Mouse (Mus musculus) limb, embryonic 14.5 days (tissue): ENCODE data around the gene Camta1. TPM values are rescaled to one million over a fixed set of nuclear protein-coding genes. Genes with fewer than 3 reads are reported as not detected.

Experiments used
- ATAC-seq: fragments of 200-750 bp; cut with Nextera tagmentation; 2 replicates; pipeline ENCODE4 v1.8.0; 2017; ENCODE audit warnings: low read depth, moderate number of reproducible peaks, moderate TSS enrichment; ENCODE audit not compliant: low FRiP score
- DNase-seq: peaks from one replicate; pipeline ENCODE4 v3.0.0-alpha.2; 2015; ENCODE audit warnings: low spot score
- H3K27ac ChIP-seq: fragments of 300-500 bp; sonication (generic); replicated peaks from 2 replicates; pipeline ENCODE4 v1.5.1; 2014; ENCODE audit warnings: low read depth, mild to moderate bottlenecking, low read length, moderate library complexity, mixed read lengths
- H3K27me3 ChIP-seq: fragments of 300-500 bp; sonication (generic); 2 replicates; pipeline ENCODE4 v1.6.1; 2014; ENCODE audit warnings: low read length, mixed read lengths; ENCODE audit not compliant: control insufficient read depth, insufficient read depth
- H3K36me3 ChIP-seq: fragments of 300-500 bp; sonication (generic); 2 replicates; pipeline ENCODE4 v1.6.1; 2014; ENCODE audit warnings: mild to moderate bottlenecking, low read length, moderate library complexity, mixed read lengths; ENCODE audit not compliant: control insufficient read depth, insufficient read depth
- H3K4me1 ChIP-seq: fragments of 300-500 bp; sonication (generic); 2 replicates; pipeline ENCODE4 v1.6.1; 2014; ENCODE audit warnings: antibody characterized with exemption, low read length, mixed read lengths; ENCODE audit not compliant: control insufficient read depth, insufficient read depth
- H3K4me2 ChIP-seq: fragments of 300-500 bp; sonication (generic); replicated peaks from 2 replicates; pipeline ENCODE4 v1.6.1; 2014; ENCODE audit warnings: low read depth, mild to moderate bottlenecking, low read length, moderate library complexity; ENCODE audit not compliant: severe bottlenecking
- H3K4me3 ChIP-seq: fragments of 300-500 bp; sonication (generic); replicated peaks from 2 replicates; pipeline ENCODE4 v1.5.1; 2014; ENCODE audit warnings: low read length
- H3K9ac ChIP-seq: fragments of 300-500 bp; sonication (generic); 2 replicates; pipeline ENCODE4 v1.6.1; 2014; ENCODE audit warnings: mild to moderate bottlenecking, low read depth, low read length, moderate library complexity; ENCODE audit not compliant: severe bottlenecking
- H3K9me3 ChIP-seq: fragments of 300-500 bp; sonication (generic); 2 replicates; pipeline ENCODE4 v1.6.1; 2016; ENCODE audit warnings: low read length; ENCODE audit not compliant: control insufficient read depth
- POLR2A ChIP-seq: fragments of 200-500 bp; IDR thresholded peaks from 2 replicates; pipeline ENCODE4 v1.8.0; 2012; ENCODE audit warnings: inconsistent platforms, mild to moderate bottlenecking, moderate library complexity, borderline replicate concordance; ENCODE audit not compliant: insufficient read depth, insufficient read length; ENCODE audit errors: extremely low read depth
- WGBS: fragments of 180-500 bp; shearing (Covaris S2); extraction: QIAGEN DNeasy Blood & Tissue Kit; methylation state at CpG from one replicate; pipeline ENCODE4 v1.1.7; 2014; 5-methylcytosine and 5-hydroxymethylcytosine counted together
- polyA plus RNA-seq, 2 experiments: library from polyadenylated mRNA; depleted of rRNA in 1 of 2; stranded (reverse) in 1 of 2; unstranded in 1 of 2; fragments of >200 nt; fragmentation: Nextera tagmentation in 1 of 2; extraction: Ambion mirVana in 1 of 2; gene quantifications; 2 replicates each; pipeline versions ENCODE4 v1.2.1 to v1.2.3; 2012 to 2014

Camta1 gene
- polyA plus RNA-seq, 2 experiments: 28.6 to 78.8 TPM

DNA sequence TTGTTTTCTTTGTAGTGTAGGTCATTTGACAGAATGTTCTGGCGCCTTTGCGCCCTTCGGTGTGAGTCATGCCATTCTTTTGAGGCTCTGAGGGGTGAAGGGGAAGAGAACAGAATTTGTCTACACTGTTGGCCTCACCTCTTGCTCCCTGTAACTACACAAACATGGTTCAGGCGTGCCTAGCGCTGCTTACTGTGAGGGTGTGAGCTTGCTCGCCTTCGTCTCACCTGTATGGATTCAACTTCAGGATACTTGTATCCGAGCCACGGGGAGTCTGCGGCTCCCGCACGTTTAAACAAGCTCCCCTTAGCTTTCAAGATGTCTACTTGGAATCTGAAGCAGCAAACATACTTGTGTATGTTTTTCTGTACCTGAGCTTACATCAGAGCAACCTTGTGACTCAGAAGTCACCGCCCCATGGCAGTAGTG is 990.7 kb downstream of the Camta1 start:
- TF ChIP-seq POLR2A: no peak
- Histone ChIP-seq H3K9ac (no peak overlapping the region), H3K36me3 (peaks cover 24% of the 10 kb centered on the region), H3K9me3 (no peaks in the 10 kb centered on the region), H3K27me3 (no peaks in the 10 kb centered on the region), H3K27ac (no peak overlapping the region), H3K4me3 (no peak overlapping the region), H3K4me2 (no peak overlapping the region), H3K4me1 (peaks cover 23% of the 10 kb centered on the region)
- no peak for ATAC-seq
- DNase-seq: no peak
- 69% methylated on average over 13 of the region's 13 CpGs for WGBS

DNA sequence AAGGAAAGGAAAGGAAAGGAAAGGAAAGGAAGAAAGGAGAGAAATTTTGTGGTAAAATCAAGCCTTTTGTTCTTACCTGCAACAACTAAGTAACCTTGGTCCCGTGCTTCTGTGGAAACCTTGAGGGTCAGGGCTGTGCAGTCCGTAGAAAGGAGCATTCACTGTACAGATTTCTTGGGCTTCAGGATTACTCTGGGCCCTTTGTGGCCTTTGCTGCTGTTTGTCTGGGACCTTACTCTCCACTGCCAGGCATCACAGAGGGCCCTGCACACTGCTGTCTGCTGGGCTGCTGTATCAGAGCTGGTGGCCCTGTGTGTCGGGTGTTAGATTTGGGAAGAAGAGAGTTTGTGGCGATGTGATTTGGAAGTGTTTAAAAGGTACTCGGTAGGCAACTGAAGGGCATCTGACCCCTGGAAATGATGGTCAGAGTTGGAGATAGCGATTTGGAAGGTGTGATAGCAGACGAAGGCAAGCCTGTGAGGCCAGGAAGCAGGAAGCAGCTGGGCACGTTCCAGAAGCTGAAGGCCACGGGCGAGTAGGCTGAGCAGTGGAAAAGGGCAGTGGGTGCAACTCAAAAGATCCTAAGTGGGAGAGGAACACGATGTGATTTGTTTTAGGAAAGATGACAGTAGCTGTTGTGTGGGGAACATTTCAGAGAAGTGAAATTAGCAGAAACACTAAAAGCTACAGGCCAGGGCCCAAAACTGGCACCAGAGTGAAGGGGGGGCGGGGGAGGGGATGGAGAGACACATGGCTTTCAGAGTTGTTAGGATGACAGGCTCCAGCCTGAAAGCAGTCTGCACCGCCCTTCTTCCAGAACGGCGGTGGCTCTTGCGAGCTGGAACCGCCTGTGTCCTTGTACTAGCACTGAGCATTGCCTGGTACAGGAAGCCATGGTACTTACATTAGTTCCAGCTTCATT is 992.1 kb downstream of the Camta1 start:
- Histone ChIP-seq H3K9ac (no peak overlapping the region), H3K27me3 (no peaks in the 10 kb centered on the region), H3K4me2 (no peak overlapping the region), H3K4me1 (peaks cover 23% of the 10 kb centered on the region), H3K9me3 (no peaks in the 10 kb centered on the region), H3K27ac (no peak overlapping the region), H3K4me3 (no peak overlapping the region), H3K36me3 (peaks cover 30% of the 10 kb centered on the region)
- TF ChIP-seq POLR2A: no peak
- no peak for DNase-seq
- ATAC-seq: no peak
- WGBS: 64% methylated on average over 17 of the region's 17 CpGs

DNA sequence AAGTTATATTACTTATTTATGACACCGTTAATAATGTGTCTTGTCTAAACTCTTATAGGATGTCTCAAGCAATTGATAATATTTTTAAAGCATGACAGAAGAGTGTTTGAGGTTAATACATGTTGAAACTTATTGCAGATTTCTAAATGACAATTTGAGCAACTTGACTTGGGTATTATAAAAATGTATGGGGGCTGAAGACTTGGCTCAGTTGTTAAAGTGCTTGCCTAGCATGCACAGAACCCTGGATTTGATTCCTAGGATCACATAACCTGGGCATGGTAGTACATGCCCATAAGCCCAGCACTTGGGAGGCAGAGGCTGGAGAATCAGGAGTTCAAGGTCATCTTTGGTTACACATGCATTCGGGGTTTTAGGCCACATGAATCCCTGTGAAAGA is 992.8 kb downstream of the Camta1 start:
- peaks cover 30% of the 10 kb centered on the region for H3K36me3 ChIP-seq
- H3K27me3 ChIP-seq: no peaks in the 10 kb centered on the region
- 75% methylated on average over 2 of the region's 2 CpGs for WGBS
- H3K9ac ChIP-seq: no peak overlapping the region
- peaks cover 23% of the 10 kb centered on the region for H3K4me1 ChIP-seq
- no peaks in the 10 kb centered on the region for H3K9me3 ChIP-seq
- H3K4me3 ChIP-seq: no peak overlapping the region
- DNase-seq (no peak), ATAC-seq (no peak)
- no peak overlapping the region for H3K27ac ChIP-seq
- no peak for TF ChIP-seq POLR2A
- no peak overlapping the region for H3K4me2 ChIP-seq

DNA sequence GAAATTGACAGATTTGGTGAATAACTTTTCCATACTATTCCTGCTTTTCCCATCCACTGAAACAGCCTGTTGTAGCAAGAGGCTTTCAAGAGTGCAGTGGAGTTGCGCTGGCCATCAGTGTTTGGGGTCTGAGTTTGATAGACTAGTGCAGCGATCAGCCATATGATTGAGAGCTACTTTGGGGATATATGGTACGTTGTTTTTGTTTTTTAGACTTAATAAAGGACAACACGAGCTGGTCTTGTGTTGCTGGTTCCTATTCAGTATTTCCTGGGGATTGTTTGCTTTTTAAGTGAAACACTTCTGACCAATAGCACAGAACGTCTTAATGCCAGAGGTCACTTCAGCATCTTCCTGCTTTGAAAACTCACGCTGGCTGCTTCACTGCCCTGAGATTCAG is 993.5 kb downstream of the Camta1 start:
- Histone ChIP-seq H3K36me3 (peaks cover 30% of the 10 kb centered on the region), H3K9me3 (no peaks in the 10 kb centered on the region), H3K4me3 (no peak overlapping the region), H3K27ac (no peak overlapping the region), H3K4me2 (no peak overlapping the region), H3K4me1 (peaks cover 23% of the 10 kb centered on the region), H3K9ac (no peak overlapping the region), H3K27me3 (no peaks in the 10 kb centered on the region)
- no peak for DNase-seq
- WGBS: 86% methylated on average over 6 of the region's 6 CpGs
- no peak for TF ChIP-seq POLR2A
- ATAC-seq: no peak

Other genes with a start within 250 kb of the Camta1 start
- 56.9 and 73.1 TPM in 2 replicates for gene Dnajc11, start 71.8 kb upstream of the Camta1 start, polyA plus RNA-seq (2012; rRNA removed)
- 50.9 and 52.5 TPM in 2 replicates for gene Dnajc11, start 71.8 kb upstream of the Camta1 start, polyA plus RNA-seq (2014; fragmentation: Nextera tagmentation; extraction: Ambion mirVana)
- 60.6 and 61.6 TPM in 2 replicates for gene Thap3, start 127.1 kb upstream of the Camta1 start, polyA plus RNA-seq (2012; rRNA removed)
- gene Thap3, start 127.1 kb upstream of the Camta1 start, polyA plus RNA-seq (2014; fragmentation: Nextera tagmentation; extraction: Ambion mirVana): 36.1 and 37.5 TPM in 2 replicates
- 35.1 and 40.5 TPM in 2 replicates for gene Phf13, start 134.4 kb upstream of the Camta1 start, polyA plus RNA-seq (2012; rRNA removed)
- gene Phf13, start 134.4 kb upstream of the Camta1 start, polyA plus RNA-seq (2014; fragmentation: Nextera tagmentation; extraction: Ambion mirVana): 33.7 and 37.1 TPM in 2 replicates
- 18.8 and 25.7 TPM in 2 replicates for gene Klhl21, start 146.9 kb upstream of the Camta1 start, polyA plus RNA-seq (2012; rRNA removed)
- 11.0 and 11.1 TPM in 2 replicates for gene Klhl21, start 146.9 kb upstream of the Camta1 start, polyA plus RNA-seq (2014; fragmentation: Nextera tagmentation; extraction: Ambion mirVana)
- gene Zbtb48, start 165.8 kb upstream of the Camta1 start, polyA plus RNA-seq (2012; rRNA removed): 31.2 and 41.5 TPM in 2 replicates
- gene Zbtb48, start 165.8 kb upstream of the Camta1 start, polyA plus RNA-seq (2014; fragmentation: Nextera tagmentation; extraction: Ambion mirVana): 25.4 and 27.4 TPM in 2 replicates
- 1.0 and 1.7 TPM in 2 replicates for gene Tas1r1, start 176.7 kb upstream of the Camta1 start, polyA plus RNA-seq (2012; rRNA removed)
- gene Tas1r1, start 176.7 kb upstream of the Camta1 start, polyA plus RNA-seq (2014; fragmentation: Nextera tagmentation; extraction: Ambion mirVana): 0.93 and 1.3 TPM in 2 replicates
- 28.5 and 33.4 TPM in 2 replicates for gene Nol9, start 177.4 kb upstream of the Camta1 start, polyA plus RNA-seq (2012; rRNA removed)
- 25.9 and 32.2 TPM in 2 replicates for gene Nol9, start 177.4 kb upstream of the Camta1 start, polyA plus RNA-seq (2014; fragmentation: Nextera tagmentation; extraction: Ambion mirVana)
- gene Plekhg5, start 210.6 kb upstream of the Camta1 start, polyA plus RNA-seq (2012; rRNA removed): 25.0 and 36.2 TPM in 2 replicates
- gene Plekhg5, start 210.6 kb upstream of the Camta1 start, polyA plus RNA-seq (2014; fragmentation: Nextera tagmentation; extraction: Ambion mirVana): 14.1 and 16.9 TPM in 2 replicates